Mouse (Mus musculus) lung, adult 10 weeks (tissue): Measurements from ENCODE around the gene Olfr802. TPM values are rescaled to one million over a fixed set of nuclear protein-coding genes. Genes with fewer than 3 reads are reported as not detected.

Source experiments
- polyA plus RNA-seq: library from polyadenylated mRNA; stranded (reverse); fragments of 350-450 nt; fragmentation: Illumina TruSeq; extraction: RNeasy Lipid Tissue Mini Kit (QIAGEN cat#74804); gene quantifications from one replicate; pipeline ENCODE4 v1.2.3, GENCODE M21; 2014; ENCODE audit warnings: low read depth, low replicate concordance; ENCODE audit not compliant: insufficient read depth

The Olfr802 gene
- not detected for polyA plus RNA-seq

DNA sequence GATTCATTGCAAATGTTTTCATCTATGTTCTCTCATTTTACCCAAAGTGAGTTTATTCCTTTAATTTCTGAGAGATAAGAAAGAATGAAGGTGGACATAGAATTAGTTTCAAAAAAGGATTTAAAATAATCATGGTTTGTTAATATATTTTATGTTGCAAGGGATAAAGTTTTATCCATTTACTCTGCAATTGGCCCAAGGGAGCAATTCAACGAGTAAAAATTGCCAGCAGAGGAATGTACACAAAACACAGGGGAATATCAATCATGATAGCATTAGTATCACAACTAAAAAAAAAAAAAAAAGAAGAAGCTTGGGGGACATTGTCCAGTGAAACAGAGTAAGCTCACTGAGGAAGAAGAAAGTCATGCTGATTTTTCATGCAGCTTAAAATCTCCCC lies at the start of gene Olfr802:
Gene Olfr802 (minus strand): TSS at position 101 of the 400 bp plus-strand sequence.

DNA sequence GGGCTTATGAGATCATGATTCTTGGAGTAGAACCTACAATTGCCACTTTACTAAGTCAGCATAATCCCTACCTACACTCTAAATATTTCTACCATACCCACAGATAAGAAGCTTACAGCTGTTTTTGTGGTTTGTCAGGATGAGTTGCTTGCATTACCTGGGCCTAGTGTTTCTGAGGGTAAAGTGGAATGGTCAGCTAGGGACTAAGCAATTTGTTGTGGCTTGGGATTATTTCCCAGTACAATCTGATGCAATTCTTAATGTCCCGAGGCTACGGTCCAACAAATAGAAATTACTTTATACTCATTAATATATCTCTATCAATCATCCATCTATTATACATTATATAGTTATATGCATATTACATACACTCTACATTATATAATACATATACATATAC lies 41.3 kb upstream of the Olfr802 start, which contains the start of gene Olfr805:
Gene Olfr805 (minus strand): TSS at position 101 of the 400 bp plus-strand sequence.

DNA sequence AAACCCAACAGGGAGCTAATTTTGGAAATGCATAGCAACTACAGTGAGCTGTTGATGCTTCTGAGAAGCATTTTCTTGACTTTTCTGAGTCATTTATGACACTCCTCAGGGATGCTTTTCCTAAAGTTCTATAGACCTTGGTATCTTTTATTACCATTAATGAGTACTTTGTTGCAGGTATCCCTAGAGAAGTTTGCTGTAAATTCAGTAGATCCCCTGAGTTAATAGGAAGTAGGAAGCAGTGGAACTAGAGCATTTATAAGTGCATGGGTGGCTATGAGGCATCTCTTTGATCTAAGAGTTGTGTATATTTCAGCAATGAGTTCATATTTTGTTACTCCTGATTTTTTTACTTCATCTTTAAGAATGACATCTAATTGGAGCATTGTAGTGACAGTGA lies 14.9 kb upstream of the Olfr802 start, which contains the start of gene Olfr804:
Gene Olfr804 (plus strand): TSS at position 301 of the 400 bp plus-strand sequence.

DNA sequence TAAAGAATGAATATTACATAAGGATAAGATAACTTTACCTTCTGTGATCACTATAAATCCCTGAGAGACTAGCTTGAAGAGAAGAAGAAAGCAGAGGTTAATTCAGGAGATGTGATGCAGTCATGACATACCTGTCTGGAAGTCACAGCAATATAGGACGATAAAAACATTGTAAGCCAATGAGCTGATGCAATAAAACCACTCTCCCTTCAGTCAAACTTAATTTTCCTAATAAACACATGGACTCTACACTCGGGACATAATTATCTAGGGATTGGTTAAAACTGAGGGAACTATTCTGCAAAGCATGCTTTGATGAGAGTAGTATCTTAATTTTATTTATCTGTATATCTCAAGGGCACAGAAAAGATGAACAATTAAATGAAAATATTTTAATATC lies 6.2 kb upstream of the Olfr802 start, which contains the start of gene Olfr803:
Gene Olfr803 (minus strand): TSS at position 101 of the 400 bp plus-strand sequence.

DNA sequence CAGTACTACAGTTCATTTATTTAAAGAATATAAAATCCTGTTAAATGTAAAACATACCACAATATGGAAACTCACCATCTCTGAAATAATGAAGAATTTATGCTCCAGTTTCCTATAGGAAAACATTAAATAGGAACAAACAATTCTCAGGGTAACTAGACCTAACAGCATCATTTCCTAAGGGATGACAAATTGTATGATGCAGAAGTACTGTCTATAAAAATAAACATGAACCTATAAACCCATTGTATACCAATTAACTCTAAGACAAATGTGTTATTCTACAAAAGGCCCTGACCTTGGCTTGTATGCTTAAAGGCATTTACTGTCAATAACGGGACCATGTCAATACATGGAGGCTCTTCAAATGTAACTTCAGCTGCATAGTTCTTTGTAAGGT lies 14.2 kb downstream of the Olfr802 start, which contains the start of gene Olfr801:
Gene Olfr801 (minus strand): TSS at position 101 of the 400 bp plus-strand sequence.

DNA sequence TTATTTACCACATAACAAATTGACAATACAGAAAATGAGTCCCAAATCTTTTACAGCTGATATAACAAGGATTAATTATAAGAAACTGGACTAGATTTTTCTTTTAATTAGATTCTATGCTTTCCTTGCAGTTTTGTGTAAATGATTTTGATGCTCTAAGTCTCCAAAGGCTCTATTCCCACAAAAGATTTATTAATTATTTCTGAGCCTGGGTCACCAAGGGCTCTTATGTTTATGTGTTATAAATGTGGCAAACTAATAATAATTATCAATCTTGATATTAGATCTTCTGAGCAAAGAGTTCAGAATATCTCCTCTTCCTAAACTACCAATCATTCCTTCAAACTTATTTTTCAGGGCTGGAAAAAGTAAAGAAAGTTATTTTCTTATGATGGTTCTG lies 30.6 kb downstream of the Olfr802 start, which contains the start of gene Olfr800:
Gene Olfr800 (plus strand): TSS at position 301 of the 400 bp plus-strand sequence.

DNA sequence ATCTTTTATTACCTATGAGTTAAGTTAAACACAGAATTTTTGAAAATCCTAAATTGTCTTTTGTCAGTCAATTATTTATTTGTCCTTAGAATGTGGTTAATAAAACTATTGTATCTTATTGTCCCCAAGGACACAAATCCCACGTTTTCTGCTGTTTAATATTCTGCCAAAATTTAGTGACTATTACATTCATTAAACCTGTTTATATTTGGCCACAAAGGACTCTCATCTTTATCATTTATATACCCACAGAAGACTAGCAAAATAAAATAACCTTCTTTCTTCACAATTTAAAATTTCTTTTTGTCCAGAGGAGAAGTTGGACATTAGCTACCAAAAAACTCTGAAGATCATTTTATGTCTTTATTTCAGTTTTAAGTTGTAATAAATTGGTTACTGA lies 50.8 kb downstream of the Olfr802 start, which contains the start of gene Olfr799:
Gene Olfr799 (plus strand): TSS at position 301 of the 400 bp plus-strand sequence.

DNA sequence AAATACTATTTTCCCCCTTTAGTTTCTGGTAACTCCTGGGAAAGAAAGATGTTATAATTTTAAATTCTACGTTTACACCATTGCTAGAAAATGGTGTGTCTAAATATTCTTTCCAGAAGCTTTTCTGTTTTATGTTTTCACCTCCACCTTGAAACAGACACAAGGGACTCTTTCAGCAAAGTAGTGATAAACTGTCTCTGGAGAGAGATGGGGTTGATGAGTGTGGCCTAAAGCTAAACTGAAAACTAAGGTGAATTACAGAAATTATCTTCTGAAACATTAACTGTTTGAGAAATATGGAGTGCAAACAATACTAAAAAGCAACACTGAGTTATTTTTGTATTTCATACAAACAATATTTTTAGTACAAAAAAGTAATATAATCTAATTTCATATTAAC lies 60.1 kb downstream of the Olfr802 start, which contains the start of gene Olfr798:
Gene Olfr798 (minus strand): TSS at position 101 of the 400 bp plus-strand sequence.

Other genes with a start within 250 kb of the Olfr802 start
- not detected for gene Olfr787, start 226.3 kb downstream of the Olfr802 start, polyA plus RNA-seq
- gene Olfr788, start 217.2 kb downstream of the Olfr802 start, polyA plus RNA-seq = not detected
- not detected for gene Olfr789, start 203.4 kb downstream of the Olfr802 start, polyA plus RNA-seq
- not detected for gene Olfr790, start 189.7 kb downstream of the Olfr802 start, polyA plus RNA-seq
- not detected for gene Olfr791, start 166.4 kb downstream of the Olfr802 start, polyA plus RNA-seq
- not detected for gene Olfr792, start 149.0 kb downstream of the Olfr802 start, polyA plus RNA-seq
- not detected for gene Olfr794, start 120.5 kb downstream of the Olfr802 start, polyA plus RNA-seq
- not detected for gene Olfr796, start 75.6 kb downstream of the Olfr802 start, polyA plus RNA-seq
- gene Olfr798, start 60.2 kb downstream of the Olfr802 start, polyA plus RNA-seq = not detected
- gene Olfr799, start 50.7 kb downstream of the Olfr802 start, polyA plus RNA-seq = not detected
- gene Olfr800, start 30.5 kb downstream of the Olfr802 start, polyA plus RNA-seq = not detected
- gene Olfr801, start 14.3 kb downstream of the Olfr802 start, polyA plus RNA-seq = not detected
- gene Olfr803, start 6.1 kb upstream of the Olfr802 start, polyA plus RNA-seq = not detected
- gene Olfr804, start 15.0 kb upstream of the Olfr802 start, polyA plus RNA-seq = not detected
- gene Olfr805, start 41.2 kb upstream of the Olfr802 start, polyA plus RNA-seq = not detected
- not detected for gene Olfr806, start 53.8 kb upstream of the Olfr802 start, polyA plus RNA-seq
- gene Olfr807, start 69.6 kb upstream of the Olfr802 start, polyA plus RNA-seq = not detected
- not detected for gene Olfr808, start 77.3 kb upstream of the Olfr802 start, polyA plus RNA-seq
- gene Olfr809, start 86.5 kb upstream of the Olfr802 start, polyA plus RNA-seq = not detected
- gene Olfr810, start 106.7 kb upstream of the Olfr802 start, polyA plus RNA-seq = not detected
- gene Olfr811, start 116.2 kb upstream of the Olfr802 start, polyA plus RNA-seq = not detected
- not detected for gene Olfr812, start 157.9 kb upstream of the Olfr802 start, polyA plus RNA-seq
- not detected for gene Olfr813, start 167.2 kb upstream of the Olfr802 start, polyA plus RNA-seq
- not detected for gene Olfr814, start 191.7 kb upstream of the Olfr802 start, polyA plus RNA-seq
- gene Olfr815, start 217.7 kb upstream of the Olfr802 start, polyA plus RNA-seq = not detected
- not detected for gene Olfr816, start 227.4 kb upstream of the Olfr802 start, polyA plus RNA-seq